Comparison of ENCODE assay signal across 8 mouse cellular contexts in the genomic region with DNA sequence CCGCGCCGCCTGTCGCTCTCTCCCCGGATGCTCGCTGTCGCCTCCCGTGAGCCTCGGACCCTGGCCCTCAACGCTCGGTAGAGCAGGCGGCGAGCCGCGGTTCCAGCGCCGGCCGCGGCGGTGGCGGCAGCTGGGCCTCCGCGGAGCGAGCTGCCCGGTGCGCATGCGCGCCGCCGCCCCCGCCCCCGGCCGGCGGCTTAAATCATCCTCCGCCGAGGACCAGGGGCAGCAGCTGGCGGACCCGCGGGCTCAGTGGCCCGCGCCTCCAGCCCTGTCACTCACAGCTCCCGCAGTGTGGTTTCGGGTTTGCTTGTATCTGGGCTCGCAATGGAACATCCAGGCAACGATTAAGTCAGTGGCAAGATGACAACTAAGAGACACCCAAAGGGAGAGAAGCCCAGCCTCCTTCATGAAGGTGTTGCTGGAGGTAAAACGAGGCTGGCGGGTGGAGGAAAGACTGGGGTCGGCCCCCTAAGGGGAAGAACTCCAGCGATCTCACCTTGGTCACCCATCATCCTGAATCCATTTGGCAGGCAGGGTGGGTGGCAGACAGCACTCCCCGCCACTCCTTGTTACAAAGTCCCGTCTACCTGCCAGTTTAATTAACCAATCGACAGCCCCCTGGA. TPM values are rescaled to one million over a fixed set of nuclear protein-coding genes. Genes with fewer than 3 reads are reported as not detected.
A peak's percentile ranks its signal among the peaks of the same experiment; 100 is the strongest.
DNase-seq lines count a peak whose midpoint lies in the region; ATAC-seq lines count a peak whose summit lies in the region.

Gene Stxbp5, minus strand, starts transcription at position 9 of the 626 bp plus-strand sequence.

- peak; percentile 75 to 83 for DNase-seq in cerebellum, postnatal 4 days (ENCODE audit: low spot score in 2 of 2)
- peak; percentile 66 for DNase-seq in gastrocnemius, adult 18-20 months (ENCODE audit: low spot score)
- peak; percentile 57 for DNase-seq in left cerebral cortex, adult 11 months (ENCODE audit: low spot score)
- peak; percentile 78 for DNase-seq in lung, postnatal 36 days
- DNase-seq in retina, postnatal 1 day, result peak; percentile 92
- DNase-seq in thymus, postnatal 4 days, result peak; percentile 84

- H3K4me1 ChIP-seq in hindbrain, embryonic 15.5 days (replicated peaks), result peaks cover 22% of the 10 kb centered on the region

- H3K4me3 ChIP-seq in hindbrain, embryonic 15.5 days, result peak within 1 kb of the TSS; percentile 84

- H3K4me2 ChIP-seq in hindbrain, embryonic 15.5 days, result peak within 1 kb of the TSS; percentile 97

- 0% methylated on average over 35 of the region's 52 CpGs for WGBS in hindbrain, embryonic 15.5 days

- H3K9me3 ChIP-seq in hindbrain, embryonic 15.5 days, result no peaks in the 10 kb centered on the region

- H3K27me3 ChIP-seq in hindbrain, embryonic 15.5 days, result no peaks in the 10 kb centered on the region

- ATAC-seq in activated CD4-positive, CD25-positive, alpha-beta regulatory T cell, adult 4 months, result peak; percentile 24
- ATAC-seq in hindbrain, embryonic 15.5 days (ENCODE audit: low FRiP score, low read depth), result peak; percentile 81

- H3K27ac ChIP-seq in hindbrain, embryonic 15.5 days (replicated peaks), result peak within 1 kb of the TSS; percentile 98

- no peaks in the 10 kb centered on the region for H3K36me3 ChIP-seq in hindbrain, embryonic 15.5 days

- peak within 1 kb of the TSS; percentile 98 for H3K9ac ChIP-seq in hindbrain, embryonic 15.5 days

RNA-seq across cellular contexts. Expression of gene Stxbp5, which starts in this region (rescaled TPM):
- polyA plus RNA-seq in activated CD4-positive, CD25-positive, alpha-beta regulatory T cell, adult 4 months (2017; shearing (Covaris generic)), result 10 to 100 TPM; 10.5 to 10.9 TPM
- 10 to 100 TPM; 10.8 to 12.7 TPM for total RNA-seq in gastrocnemius, adult 18-20 months (2021)
- polyA plus RNA-seq in hindbrain, embryonic 15.5 days (2015; fragmentation: Nextera tagmentation; extraction: Ambion mirVana), result 8.9 and 10.5 TPM in 2 replicates

Comparison
In these comparisons a context has a peak if more than half of its experiments do, and no peak if none do; other contexts are left out.
1. Peak in every context shown above with its lines: DNase-seq, ATAC-seq, H3K4me3 ChIP-seq and H3K27ac ChIP-seq.